Mouse (Mus musculus) c-Kit-positive CD71-negative TER-119-negative erythroid progenitor cells, embryonic 14.5 days (primary cell): Measurements from ENCODE around the gene Bcorl1.
"Not testable (repeated sequence)": the region's sequence is repeated elsewhere in the genome, so short reads cannot be mapped to it uniquely, and the experiment has no call there.

Experiments used
- DNase-seq: peaks from one replicate; pipeline ENCODE4 v3.0.0-alpha.2; 2013; ENCODE audit warnings: low read depth

Bcorl1 gene

GRCm38 (mm10) chrX:48399994-48400393, 58.8 kb downstream of the Bcorl1 start:
- DNase-seq = no peak

GRCm38 (mm10) chrX:48405141-48405540, 64.0 kb downstream of the Bcorl1 start:
- DNase-seq = no peak

DNA sequence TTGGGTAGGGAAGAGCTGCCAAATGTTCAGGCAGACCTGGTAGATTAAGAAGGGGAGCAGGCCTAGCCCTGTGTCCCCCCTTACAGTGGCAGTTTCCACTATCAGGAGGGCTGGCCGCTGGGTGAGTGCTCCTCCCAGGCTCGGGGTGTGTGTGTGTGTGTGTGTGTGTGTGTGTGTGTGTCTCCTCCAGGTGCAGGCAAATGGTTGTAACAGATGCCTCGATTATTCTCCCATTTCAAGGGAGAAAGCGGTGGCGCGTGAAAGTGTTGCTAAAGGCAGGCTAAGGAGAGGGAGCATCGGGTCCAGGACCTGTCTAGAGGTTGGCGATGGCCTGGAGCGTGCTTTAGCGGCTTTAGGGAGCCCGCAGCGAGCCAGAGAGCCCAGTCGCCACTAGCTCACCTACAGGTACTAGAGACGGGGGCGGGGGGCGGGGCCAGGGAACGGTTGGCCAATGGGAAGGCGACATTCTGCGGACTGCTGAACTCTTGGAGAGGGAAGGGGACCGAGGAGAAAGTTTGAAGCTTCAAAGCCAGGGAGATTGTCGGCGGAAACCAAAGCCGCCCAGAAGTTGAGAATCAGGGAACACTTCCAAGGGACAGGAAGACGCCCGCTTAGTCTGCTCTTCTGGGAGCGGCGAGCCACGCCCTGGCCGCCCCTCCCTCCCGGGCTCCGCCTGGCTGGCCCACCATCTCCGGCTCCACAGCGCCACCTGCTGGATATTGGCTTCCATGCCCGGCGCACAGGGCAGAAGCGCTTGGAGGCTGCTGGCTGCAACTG, 68.6 kb downstream of the Bcorl1 start:
- DNase-seq = peak; percentile 65

- no peak for DNase-seq
Observed at GRCm38 (mm10) chrX:48410388-48410776, 69.2 kb downstream of the Bcorl1 start.

- no peak for DNase-seq
Observed at GRCm38 (mm10) chrX:48412629-48413028, 71.5 kb downstream of the Bcorl1 start.

- no peak for DNase-seq
Observed at GRCm38 (mm10) chrX:48414291-48414690, 73.1 kb downstream of the Bcorl1 start.

GRCm38 (mm10) chrX:48418417-48418816, 77.3 kb downstream of the Bcorl1 start:
- DNase-seq = no peak

DNA sequence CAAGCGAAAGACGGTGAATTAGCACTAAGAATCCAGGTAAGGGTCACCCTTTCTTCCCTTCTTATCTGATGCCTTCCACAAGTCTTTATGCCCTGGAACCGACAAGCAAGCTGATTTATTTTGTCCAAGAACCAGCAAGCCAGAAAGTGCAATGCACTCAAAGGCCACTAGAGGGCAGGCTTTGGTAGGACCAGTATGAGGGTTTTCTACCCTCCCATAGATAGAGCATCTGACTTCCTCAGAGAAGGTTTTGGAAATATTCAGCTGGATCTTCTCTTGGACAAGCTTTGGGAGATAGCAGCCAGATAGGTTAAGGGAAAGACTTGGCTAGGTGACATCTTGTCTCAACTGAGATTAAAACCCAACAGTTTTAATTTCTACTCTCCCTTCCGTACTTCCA, 81.8 kb downstream of the Bcorl1 start:
- peak; percentile 69 for DNase-seq

- DNase-seq = no peak
Observed at GRCm38 (mm10) chrX:48423671-48424070, 82.5 kb downstream of the Bcorl1 start.

DNA sequence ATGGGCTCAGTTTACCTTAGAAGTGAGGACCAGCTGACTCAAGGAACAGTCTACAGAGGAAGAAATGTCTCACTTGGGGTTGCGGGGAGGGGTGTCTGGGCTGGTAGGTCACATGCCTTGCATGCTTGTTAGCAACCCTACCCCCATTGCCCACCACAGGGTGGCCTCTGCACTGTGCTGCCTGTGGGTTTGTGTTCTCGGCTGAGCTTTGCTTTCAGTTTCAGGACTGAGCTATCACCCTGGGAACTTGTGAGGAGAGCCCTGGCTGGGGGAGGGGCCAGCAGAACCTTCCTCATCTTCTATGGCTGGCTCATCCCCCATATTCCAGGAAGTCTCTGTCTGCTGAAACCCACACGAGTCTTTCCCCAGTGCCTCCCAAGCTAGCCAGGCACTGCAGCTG, 83.4 kb downstream of the Bcorl1 start:
- peak; percentile 54 for DNase-seq

DNA sequence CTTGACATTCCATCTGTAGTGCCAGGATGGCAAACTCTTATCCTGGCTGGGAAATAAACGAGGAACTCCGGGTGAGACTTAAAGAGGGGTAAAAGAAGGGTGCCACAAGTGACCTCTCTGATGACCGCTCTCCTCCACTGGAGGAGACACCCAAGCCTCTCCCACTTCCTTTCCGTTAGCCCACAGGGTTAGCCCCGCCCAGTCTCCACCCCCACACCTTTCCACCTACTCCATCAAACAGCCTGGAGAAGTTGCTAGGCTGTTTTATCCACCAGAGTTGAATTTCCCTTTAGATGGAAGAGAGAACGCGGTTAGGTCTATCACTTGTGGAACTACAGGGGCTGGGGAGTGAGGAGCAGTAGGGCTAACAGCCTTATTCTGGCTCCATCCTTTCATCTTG, 84.1 kb downstream of the Bcorl1 start:
- no peak for DNase-seq

- no peak for DNase-seq
Observed at GRCm38 (mm10) chrX:48428241-48428640, 87.1 kb downstream of the Bcorl1 start.

GRCm38 (mm10) chrX:48428642-48429041, 87.5 kb downstream of the Bcorl1 start:
- no peak for DNase-seq

DNA sequence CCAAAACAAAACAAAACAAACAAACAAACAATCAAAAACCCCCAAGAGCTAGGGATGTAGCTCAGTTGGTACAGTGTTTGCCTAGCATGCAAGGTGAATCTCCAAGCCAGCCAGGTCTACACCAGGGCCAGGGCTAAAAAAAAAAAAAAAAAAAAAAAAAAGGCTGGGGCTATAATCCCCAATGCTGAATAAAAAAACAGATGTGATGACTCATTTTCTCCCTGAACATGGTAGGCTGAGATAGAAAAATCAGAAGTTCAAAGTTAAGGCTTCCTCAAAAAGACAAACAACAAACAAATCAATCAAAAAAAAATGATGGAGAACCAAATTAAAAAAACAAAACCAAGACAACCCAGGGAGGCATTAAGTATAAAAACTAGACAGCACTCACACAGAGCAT, 87.9 kb downstream of the Bcorl1 start:
- no peak for DNase-seq

- DNase-seq = no peak
Observed at GRCm38 (mm10) chrX:48429538-48429937, 88.4 kb downstream of the Bcorl1 start.

DNA sequence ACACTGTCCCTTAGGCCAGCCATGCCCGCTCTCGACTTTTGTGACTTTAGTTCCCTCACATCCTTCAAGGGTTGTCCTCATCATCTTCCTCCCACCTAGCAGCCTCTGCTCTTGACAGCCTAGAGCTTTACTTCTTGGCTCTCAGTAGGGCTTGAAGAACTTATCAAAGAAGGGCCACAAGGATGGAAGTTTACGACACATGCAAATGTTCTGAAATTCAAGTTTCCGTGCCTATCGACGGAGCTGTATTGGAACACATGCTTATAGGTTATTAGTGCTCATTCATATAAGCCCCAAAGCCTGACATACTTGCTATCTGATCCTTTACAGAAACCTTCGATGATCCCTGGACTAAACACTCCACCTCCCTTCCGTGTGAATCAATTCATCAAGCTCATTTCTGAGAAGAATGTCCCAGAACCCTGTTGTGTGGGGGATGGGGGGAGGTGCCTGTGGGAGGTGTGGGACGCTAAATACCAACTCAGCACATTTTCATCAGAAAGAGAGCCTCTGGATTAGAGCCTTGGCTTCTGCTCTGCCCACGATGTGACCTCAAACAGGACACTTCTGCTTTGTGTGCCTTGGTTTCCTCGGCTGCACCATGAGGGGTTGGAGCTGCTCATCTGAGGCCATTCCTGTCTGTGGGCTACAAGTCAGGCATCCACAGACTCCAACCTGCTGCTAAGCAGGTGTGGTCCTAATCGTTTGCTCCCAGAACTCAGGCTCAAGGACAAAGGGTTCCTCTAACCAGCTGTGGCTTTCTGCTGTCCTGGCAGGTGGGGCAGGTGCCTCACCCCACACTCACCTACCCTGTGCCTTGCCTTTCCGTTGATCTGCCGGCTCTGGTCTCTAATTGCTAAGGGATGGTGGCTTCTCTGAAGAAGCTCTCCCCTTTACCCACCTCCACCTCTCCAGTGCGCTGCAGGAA, 91.7 kb downstream of the Bcorl1 start:
- no peak for DNase-seq

GRCm38 (mm10) chrX:48433527-48433899, 92.4 kb downstream of the Bcorl1 start:
- DNase-seq = no peak

- DNase-seq = no peak
Observed at GRCm38 (mm10) chrX:48434251-48434650, 93.1 kb downstream of the Bcorl1 start.

DNA sequence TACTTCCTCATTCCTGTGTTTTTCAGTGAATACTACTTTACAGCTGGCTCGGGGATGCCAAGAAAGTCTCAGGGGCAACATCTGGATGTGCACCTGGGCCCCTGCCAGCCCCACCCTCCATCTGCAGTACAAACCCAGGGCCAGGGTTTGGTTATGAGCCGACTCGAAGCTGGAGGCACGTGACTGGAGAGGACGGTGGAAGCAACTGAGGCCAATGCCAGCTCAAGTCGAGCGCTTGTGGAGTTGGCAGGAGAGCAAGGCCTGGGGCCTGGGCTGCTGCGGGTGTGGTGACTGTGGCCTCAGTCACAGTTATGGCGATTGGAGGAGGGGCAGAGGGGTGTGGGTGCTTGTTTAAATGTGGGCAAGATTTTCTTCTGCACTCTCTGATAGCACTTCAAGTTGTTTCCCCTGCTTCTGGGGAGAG, 94.3 kb downstream of the Bcorl1 start:
- no peak for DNase-seq

GRCm38 (mm10) chrX:48436082-48436481, 94.9 kb downstream of the Bcorl1 start:
- not testable (repeated sequence) for DNase-seq

DNA sequence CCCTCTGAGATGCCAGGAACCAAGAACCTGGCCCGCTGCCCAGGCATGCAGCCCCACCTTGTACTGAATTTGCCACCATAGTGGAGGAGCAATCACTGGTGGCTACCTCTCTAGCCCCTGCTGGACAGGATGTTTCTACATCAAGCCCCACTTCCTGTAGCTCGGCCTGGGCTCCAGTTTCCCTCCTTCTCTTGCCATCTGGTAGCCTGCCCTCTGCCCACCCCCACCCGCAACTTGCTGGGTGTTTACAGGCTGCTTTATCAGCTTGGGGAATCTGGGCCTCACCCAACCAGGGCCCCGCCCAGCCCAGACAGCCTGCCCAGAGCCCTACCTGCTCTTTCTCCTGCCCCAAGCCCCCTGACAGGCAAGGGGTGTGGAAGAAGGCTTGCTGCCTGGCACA, 97.9 kb downstream of the Bcorl1 start:
- no peak for DNase-seq

DNA sequence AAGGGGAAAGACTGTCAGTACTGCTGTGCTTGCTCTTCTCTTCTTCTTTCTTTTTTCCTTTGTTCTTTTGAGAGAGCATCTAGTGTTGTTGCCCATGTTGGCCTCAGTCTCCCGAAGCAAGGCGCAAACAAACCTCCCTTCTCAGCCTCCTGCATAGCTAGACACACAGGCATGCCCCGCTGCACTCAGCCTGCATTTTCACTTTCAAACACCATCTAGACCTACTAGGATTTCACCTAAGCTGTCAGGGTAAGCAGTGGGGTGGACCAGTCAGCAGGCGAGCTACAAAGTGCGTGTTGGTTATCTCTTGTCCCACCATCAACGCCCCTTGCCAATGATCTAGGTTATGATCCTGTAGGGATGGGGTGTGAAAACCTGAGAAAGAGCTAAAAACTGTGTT, 100.4 kb downstream of the Bcorl1 start:
- no peak for DNase-seq

GRCm38 (mm10) chrX:48441954-48442353, 100.8 kb downstream of the Bcorl1 start:
- no peak for DNase-seq
